Mouse (Mus musculus) MEL (cell line): Measurements from ENCODE around the gene Chrna1. TPM values are rescaled to one million over a fixed set of nuclear protein-coding genes. Genes with fewer than 3 reads are reported as not detected.

Source experiments
- DNase-seq: peaks from one replicate; pipeline ENCODE4 v3.0.0; 2011; ENCODE audit warnings: low read depth, low spot score
- H3K27ac ChIP-seq: 2 replicates; pipeline ENCODE4 v1.5.1; 2012; ENCODE audit warnings: low read depth, mild to moderate bottlenecking, control low read depth, low read length, moderate library complexity; ENCODE audit not compliant: control insufficient read depth
- H3K27me3 ChIP-seq, 2 experiments: fragments of 150-350 bp in 1 of 2; sonication (generic) in 1 of 2; 2 replicates each; pipeline ENCODE4 v1.6.1; 2012; ENCODE audit warnings: low read length in 2 of 2, mild to moderate bottlenecking in 2 of 2, improper control_type of control experiment in 1 of 2, moderate library complexity in 1 of 2; ENCODE audit not compliant: insufficient read depth in 2 of 2, control insufficient read depth in 1 of 2
- H3K36me3 ChIP-seq, 2 experiments: 2 replicates each; pipeline ENCODE4 v1.6.1; 2012 to 2014; ENCODE audit warnings: low read length in 2 of 2, improper control_type of control experiment in 1 of 2, inconsistent platforms in 1 of 2, mild to moderate bottlenecking in 1 of 2; ENCODE audit not compliant: insufficient read depth in 2 of 2, control insufficient read depth in 1 of 2
- H3K4me1 ChIP-seq, 2 experiments: fragments of 150-350 bp in 1 of 2; sonication (generic) in 1 of 2; 2 replicates each; pipeline ENCODE4 v1.6.1; 2012; ENCODE audit warnings: low read length in 2 of 2, improper control_type of control experiment in 1 of 2, mild to moderate bottlenecking in 1 of 2; ENCODE audit not compliant: insufficient read depth in 2 of 2, control insufficient read depth in 1 of 2
- H3K4me3 ChIP-seq, 2 experiments: fragments of 150-350 bp in 1 of 2; sonication (generic) in 1 of 2; 2 replicates each; pipeline ENCODE4 v1.5.1; 2012; ENCODE audit warnings: low read depth in 2 of 2, low read length in 2 of 2, mild to moderate bottlenecking in 2 of 2, moderate library complexity in 2 of 2, control low read depth in 1 of 2, improper control_type of control experiment in 1 of 2; ENCODE audit not compliant: control insufficient read depth in 1 of 2, insufficient read depth in 1 of 2
- H3K79me2 ChIP-seq: 2 replicates; pipeline ENCODE4 v1.6.1; 2012; ENCODE audit warnings: mild to moderate bottlenecking, low read length, moderate library complexity; ENCODE audit not compliant: control insufficient read depth, poor library complexity, insufficient read depth
- H3K9ac ChIP-seq: 2 replicates; pipeline ENCODE4 v1.6.1; 2012; ENCODE audit warnings: low read depth, mild to moderate bottlenecking, control low read depth, low read length, moderate library complexity; ENCODE audit not compliant: control insufficient read depth, poor library complexity, severe bottlenecking
- H3K9me3 ChIP-seq: fragments of 150-350 bp; sonication (generic); replicated peaks from 2 replicates; pipeline ENCODE4 v1.6.1; 2012; ENCODE audit warnings: mild to moderate bottlenecking, low read length, improper control_type of control experiment, moderate library complexity; ENCODE audit not compliant: insufficient read depth
- BHLHE40 ChIP-seq: IDR thresholded peaks from 2 replicates; pipeline ENCODE4 v1.6.1; 2012; ENCODE audit warnings: low read depth, mild to moderate bottlenecking, inconsistent platforms, low read length, improper control_type of control experiment, borderline replicate concordance
- CHD1 ChIP-seq: IDR thresholded peaks from 2 replicates; pipeline ENCODE4 v1.6.1; 2012; ENCODE audit warnings: low read depth, mild to moderate bottlenecking, inconsistent platforms, low read length, improper control_type of control experiment
- ELF1 ChIP-seq: IDR thresholded peaks from 2 replicates; pipeline ENCODE4 v1.6.1; 2014; ENCODE audit warnings: low read depth, mild to moderate bottlenecking, inconsistent platforms, low read length, improper control_type of control experiment, moderate library complexity
- EP300 ChIP-seq, 2 experiments: IDR thresholded peaks; 2 replicates each; pipeline ENCODE4 v1.6.1; 2011; ENCODE audit warnings: improper control_type of control experiment in 2 of 2, low read length in 2 of 2, low read depth in 1 of 2, mild to moderate bottlenecking in 1 of 2
- ETS1 ChIP-seq: IDR thresholded peaks from 2 replicates; pipeline ENCODE4 v1.6.1; 2012; ENCODE audit warnings: low read depth, mild to moderate bottlenecking, inconsistent platforms, low read length, improper control_type of control experiment, moderate library complexity
- GATA1 ChIP-seq: IDR thresholded peaks from 2 replicates; pipeline ENCODE4 v1.6.1; 2011; ENCODE audit warnings: low read depth, low read length, improper control_type of control experiment
- JUND ChIP-seq: IDR thresholded peaks from 2 replicates; pipeline ENCODE4 v1.6.1; 2011; ENCODE audit warnings: low read depth, mild to moderate bottlenecking, improper control_type of control experiment, low read length
- MAFK ChIP-seq: IDR thresholded peaks from 2 replicates; pipeline ENCODE4 v1.6.1; 2011; ENCODE audit warnings: low read depth, mild to moderate bottlenecking, low read length, improper control_type of control experiment, borderline replicate concordance
- MAZ ChIP-seq: IDR thresholded peaks from 2 replicates; pipeline ENCODE4 v1.6.1; 2012; ENCODE audit warnings: low read depth, mild to moderate bottlenecking, inconsistent platforms, low read length, improper control_type of control experiment
- MYB ChIP-seq: IDR thresholded peaks from 2 replicates; pipeline ENCODE4 v1.6.1; 2011; ENCODE audit warnings: mild to moderate bottlenecking, low read depth, low read length, improper control_type of control experiment
- NELFE ChIP-seq: IDR thresholded peaks from 2 replicates; pipeline ENCODE4 v1.6.1; 2011; ENCODE audit warnings: low read depth, low read length, improper control_type of control experiment
- NRF1 ChIP-seq: IDR thresholded peaks from 2 replicates; pipeline ENCODE4 v1.6.1; 2014; ENCODE audit warnings: low read depth, mild to moderate bottlenecking, inconsistent platforms, low read length, improper control_type of control experiment, moderate library complexity; ENCODE audit not compliant: poor library complexity, insufficient read depth, severe bottlenecking
- RAD21 ChIP-seq: IDR thresholded peaks from 2 replicates; pipeline ENCODE4 v1.6.1; 2011; ENCODE audit warnings: mild to moderate bottlenecking, low read depth, low read length, improper control_type of control experiment
- RCOR1 ChIP-seq: IDR thresholded peaks from 2 replicates; pipeline ENCODE4 v1.6.1; 2012; ENCODE audit warnings: low read depth, mild to moderate bottlenecking, inconsistent platforms, low read length, improper control_type of control experiment
- SIN3A ChIP-seq: IDR thresholded peaks from 2 replicates; pipeline ENCODE4 v1.6.1; 2012; ENCODE audit warnings: low read length, improper control_type of control experiment, inconsistent platforms
- TCF12 ChIP-seq: IDR thresholded peaks from 2 replicates; pipeline ENCODE4 v1.6.1; 2014; ENCODE audit warnings: low read depth, mild to moderate bottlenecking, inconsistent platforms, low read length, improper control_type of control experiment, moderate library complexity
- UBTF ChIP-seq: IDR thresholded peaks from 2 replicates; pipeline ENCODE4 v1.6.1; 2012; ENCODE audit warnings: low read depth, mild to moderate bottlenecking, inconsistent platforms, low read length, improper control_type of control experiment, moderate library complexity, borderline replicate concordance; ENCODE audit not compliant: insufficient read depth
- USF2 ChIP-seq, 2 experiments: IDR thresholded peaks; 2 replicates each; pipeline ENCODE4 v1.6.1; 2011 to 2012; ENCODE audit warnings: improper control_type of control experiment in 2 of 2, low read length in 2 of 2, borderline replicate concordance in 1 of 2, inconsistent platforms in 1 of 2, low read depth in 1 of 2, mild to moderate bottlenecking in 1 of 2; ENCODE audit not compliant: insufficient read depth in 1 of 2
- ZMIZ1 ChIP-seq: IDR thresholded peaks from 2 replicates; pipeline ENCODE4 v1.6.1; 2012; ENCODE audit warnings: low read depth, mild to moderate bottlenecking, inconsistent platforms, low read length, improper control_type of control experiment, moderate library complexity
- ZNF384 ChIP-seq: IDR thresholded peaks from 2 replicates; pipeline ENCODE4 v1.6.1; 2012; ENCODE audit warnings: low read depth, mild to moderate bottlenecking, inconsistent platforms, low read length, improper control_type of control experiment
- polyA plus RNA-seq, 2 experiments: library from polyadenylated mRNA; stranded (reverse) in 1 of 2; unstranded in 1 of 2; fragments of >175 nt in 1 of 2; fragments of >200 nt in 1 of 2; gene quantifications; 2 replicates each; pipeline versions ENCODE4 v1.2.1 to v1.2.4; 2012; ENCODE audit warnings: low replicate concordance in 2 of 2, low read depth in 1 of 2; ENCODE audit not compliant: insufficient read length in 2 of 2, insufficient read depth in 1 of 2, missing spikeins in 1 of 2
- total RNA-seq: library from RNA; depleted of rRNA; stranded (reverse); fragments of 300-350 nt; gene quantifications from 2 replicates; pipeline ENCODE4 v1.2.3, GENCODE M21; 2012

Chrna1 gene
- total and polyA plus RNA-seq, 3 experiments: 0.12 TPM; not detected in 2

GRCm38 (mm10) chr2:73580720-73581119, 582 bp upstream of the Chrna1 start:
- no peak overlapping the region for H3K4me3 ChIP-seq
- no peaks in the 10 kb centered on the region for H3K79me2 ChIP-seq
- no peak for TF ChIP-seq BHLHE40
- no peak for TF ChIP-seq USF2 (IDR thresholded peaks at IDR 0.05; ENCODE audit: borderline replicate concordance in 1 of 2, insufficient read depth in 1 of 2, low read depth in 1 of 2, low read length in 2 of 2)
- no peak for TF ChIP-seq NRF1
- TF ChIP-seq MAZ: no peak
- no peak for TF ChIP-seq ELF1
- no peak for TF ChIP-seq RAD21
- no peak for TF ChIP-seq RCOR1
- TF ChIP-seq UBTF: no peak
- no peak for TF ChIP-seq MAFK
- TF ChIP-seq EP300 (IDR thresholded peaks at IDR 0.05; ENCODE audit: low read depth in 1 of 2, low read length in 2 of 2): no peak
- no peak for TF ChIP-seq ETS1
- TF ChIP-seq JUND: no peak
- no peak for TF ChIP-seq NELFE
- no peak overlapping the region for H3K9ac ChIP-seq
- peaks cover 0 to 16% of the 10 kb centered on the region in 2 experiments; a peak in 2 of 4 replicates for H3K4me1 ChIP-seq
- H3K9me3 ChIP-seq: no peaks in the 10 kb centered on the region
- H3K36me3 ChIP-seq: peaks cover 0 to 9% of the 10 kb centered on the region in 2 experiments; a peak in 2 of 4 replicates
- H3K27ac ChIP-seq: no peak overlapping the region
- no peak for DNase-seq
- H3K27me3 ChIP-seq: peaks cover 0 to 10% of the 10 kb centered on the region in 2 experiments; a peak in 3 of 4 replicates

- Histone ChIP-seq H3K4me3 (no peak overlapping the region), H3K36me3 (peaks cover 0 to 6% of the 10 kb centered on the region in 2 experiments; a peak in 1 of 4 replicates), H3K27me3 (peaks cover 0 to 10% of the 10 kb centered on the region in 2 experiments; a peak in 3 of 4 replicates), H3K9ac (no peak overlapping the region), H3K27ac (no peak overlapping the region), H3K4me1 (peaks cover 0 to 9% of the 10 kb centered on the region in 2 experiments; a peak in 2 of 4 replicates), H3K9me3 (no peaks in the 10 kb centered on the region), H3K79me2 (no peaks in the 10 kb centered on the region)
- DNase-seq: no peak
- no peak for TF ChIP-seq ZMIZ1
- TF ChIP-seq GATA1: no peak
- TF ChIP-seq SIN3A: no peak
- no peak for TF ChIP-seq MYB
- TF ChIP-seq TCF12: no peak
- no peak for TF ChIP-seq NELFE
- TF ChIP-seq ZNF384: no peak
- TF ChIP-seq CHD1: no peak
These were observed 970 bp downstream of the Chrna1 start for GRCm38 (mm10) chr2:73579168-73579567.
